In the genomic region with DNA sequence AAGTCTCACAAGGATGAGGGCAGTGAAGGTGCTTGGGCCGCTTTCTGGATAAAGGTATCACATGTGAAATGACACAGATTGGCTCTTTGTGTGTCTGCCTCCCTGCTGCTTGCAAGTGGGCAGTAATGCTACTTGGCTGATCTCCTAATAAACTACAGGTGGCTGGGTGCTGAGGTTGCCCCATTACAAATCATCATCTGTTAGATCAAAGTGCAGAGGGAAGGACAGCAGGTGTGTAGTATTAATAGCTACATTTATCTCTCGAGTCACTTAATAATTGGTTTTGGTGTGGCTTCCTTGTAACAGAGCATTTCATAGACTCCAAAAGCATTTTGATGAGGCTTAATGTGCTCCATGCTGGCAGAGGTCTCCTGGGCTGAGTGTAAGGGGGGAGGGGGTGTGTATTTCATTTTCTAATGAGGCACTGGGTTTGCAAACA, we compare ENCODE assay signal across 12 mouse cellular contexts.
A peak's percentile ranks its signal among the peaks of the same experiment; 100 is the strongest.
DNase-seq lines count a peak whose midpoint lies in the region; ATAC-seq lines count a peak whose summit lies in the region.
"Had no signal": no experiment of that assay in that cellular context is flagged by ENCODE, and none has a peak within 500 bp of the region (broad histone marks: within the 10 kb centered on the region; RNA-seq: fewer than 3 reads in every experiment).

No protein-coding gene starts in this region.

- H3K9ac ChIP-seq in hindbrain, embryonic 13.5 days, result no peak overlapping the region
- no peak overlapping the region for H3K9ac ChIP-seq in midbrain, embryonic 15.5 days
- H3K9ac ChIP-seq: limb, embryonic 15.5 days had no signal

- no peak overlapping the region for H3K27ac ChIP-seq in hindbrain, embryonic 13.5 days
- no peak overlapping the region for H3K27ac ChIP-seq in midbrain, embryonic 15.5 days
- H3K27ac ChIP-seq: limb, embryonic 15.5 days had no signal

- peaks cover 6% of the 10 kb centered on the region for H3K4me1 ChIP-seq in hindbrain, embryonic 13.5 days (replicated peaks)
- H3K4me1 ChIP-seq in midbrain, embryonic 15.5 days, result peaks cover 6% of the 10 kb centered on the region
- H3K4me1 ChIP-seq: limb, embryonic 15.5 days had no signal

- WGBS in hindbrain, embryonic 13.5 days, result 34% methylated on average over 2 of the region's 2 CpGs
- WGBS in midbrain, embryonic 15.5 days, result 36% methylated on average over 2 of the region's 2 CpGs

- no peak overlapping the region for H3K4me3 ChIP-seq in hindbrain, embryonic 13.5 days
- H3K4me3 ChIP-seq in midbrain, embryonic 15.5 days, result no peak overlapping the region
- H3K4me3 ChIP-seq: limb, embryonic 15.5 days had no signal

- intact Hi-C loops in heart, postnatal 10 days (cut with DNase I), result no loop called here
- intact Hi-C loops in heart, postnatal 14 days (cut with DNase I), result no loop called here

- peak; percentile 94 for ATAC-seq in hindbrain, embryonic 13.5 days (ENCODE audit: low FRiP score)
- ATAC-seq in midbrain, embryonic 15.5 days (replicated peaks), result peak; percentile 85
- ATAC-seq: CD4-positive, CD25-positive, alpha-beta regulatory T cell, adult 4 months had no signal

- no peaks in the 10 kb centered on the region for H3K36me3 ChIP-seq in hindbrain, embryonic 13.5 days
- no peaks in the 10 kb centered on the region for H3K36me3 ChIP-seq in midbrain, embryonic 15.5 days (replicated peaks)
- H3K36me3 ChIP-seq: limb, embryonic 15.5 days had no signal

- DNase-seq in heart, adult 11 months, result peak; percentile 67
- no peak for DNase-seq in heart, postnatal 10 days
- peak; percentile 5 to 11 for DNase-seq in cerebellum, postnatal 25 days
- DNase-seq in heart, postnatal 14 days, result no peak
- no peak for DNase-seq in spleen, postnatal 14 days (ENCODE audit: low spot score in 2 of 2)
- DNase-seq in MN1 (ENCODE audit: low spot score), result no peak
- DNase-seq: retina, postnatal 1 day; thymus, postnatal 25 days had no signal

- no peaks in the 10 kb centered on the region for H3K27me3 ChIP-seq in hindbrain, embryonic 13.5 days
- no peaks in the 10 kb centered on the region for H3K27me3 ChIP-seq in midbrain, embryonic 15.5 days (replicated peaks)
- H3K27me3 ChIP-seq: limb, embryonic 15.5 days had no signal

- no peak overlapping the region for H3K4me2 ChIP-seq in hindbrain, embryonic 13.5 days
- H3K4me2 ChIP-seq in midbrain, embryonic 15.5 days, result no peak overlapping the region
- H3K4me2 ChIP-seq: limb, embryonic 15.5 days had no signal

- no peaks in the 10 kb centered on the region for H3K9me3 ChIP-seq in hindbrain, embryonic 13.5 days
- H3K9me3 ChIP-seq in midbrain, embryonic 15.5 days, result no peaks in the 10 kb centered on the region
- H3K9me3 ChIP-seq: limb, embryonic 15.5 days had no signal

Comparison
In these comparisons a context has a peak if more than half of its experiments do, and no peak if none do; other contexts are left out.
1. DNase-seq: peak in heart, adult 11 months (single experiment) and cerebellum, postnatal 25 days (2 of 2); none in heart, postnatal 10 days (0 of 2), heart, postnatal 14 days (0 of 2), spleen, postnatal 14 days (0 of 2) and MN1 (single experiment).